Mouse (Mus musculus): ENCODE measurements around the gene Pdzd2.

The Pdzd2 gene

GRCm38 (mm10) chr15:12488316-12488715, 251.4 kb downstream of the Pdzd2 start:
- DNase-seq (ENCODE audit: low read depth, low spot score): no peak

GRCm38 (mm10) chr15:12481261-12481660, 258.5 kb downstream of the Pdzd2 start:
- DNase-seq (ENCODE audit: low read depth, low spot score): no peak

DNA sequence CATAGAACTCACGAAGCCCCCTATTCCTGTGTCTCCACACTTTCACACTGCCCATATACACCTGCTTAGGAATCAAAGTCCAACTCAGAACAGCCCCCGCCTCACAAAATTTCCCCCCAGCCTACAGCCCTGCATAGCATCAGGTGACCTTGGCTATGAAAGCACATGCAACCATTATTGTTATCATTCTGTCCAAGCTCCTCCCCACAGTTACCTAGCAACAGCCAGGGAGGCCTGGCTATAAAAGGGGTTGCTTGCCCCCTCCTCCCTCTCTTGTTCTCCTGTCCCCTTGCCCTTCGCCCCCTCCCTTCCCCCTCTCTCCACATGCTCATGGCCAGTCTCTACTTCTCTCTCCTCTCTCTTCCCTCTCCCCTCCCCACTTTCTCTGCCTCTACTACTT, 259.4 kb downstream of the Pdzd2 start:
- no peak for DNase-seq (ENCODE audit: low read depth, low spot score)

- DNase-seq (ENCODE audit: low read depth, low spot score): no peak
Measured at GRCm38 (mm10) chr15:12479326-12479725, 260.4 kb downstream of the Pdzd2 start.

GRCm38 (mm10) chr15:12473596-12473995, 266.1 kb downstream of the Pdzd2 start:
- no peak for DNase-seq (ENCODE audit: low read depth, low spot score)

DNA sequence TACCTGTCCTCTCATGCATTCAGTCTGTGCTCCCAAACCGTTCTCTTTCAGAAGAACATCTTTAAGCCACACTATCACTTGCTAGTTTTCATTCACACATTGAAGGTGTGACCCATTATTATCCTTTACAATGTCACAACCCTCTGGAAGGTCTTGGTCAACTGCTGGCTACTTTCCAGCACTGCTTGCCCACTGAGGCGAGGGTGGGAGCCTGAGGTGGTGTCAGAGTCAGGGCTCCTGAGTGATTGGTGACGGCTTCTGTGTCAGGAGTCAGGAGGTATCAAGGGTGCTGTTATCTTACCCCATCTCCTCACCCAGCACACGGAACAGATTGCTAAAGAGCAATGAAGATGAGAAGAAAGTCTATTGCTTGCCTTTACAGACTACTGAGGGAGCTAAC, 267.1 kb downstream of the Pdzd2 start:
- DNase-seq (ENCODE audit: low read depth, low spot score): no peak

GRCm38 (mm10) chr15:12470900-12471838, 268.6 kb downstream of the Pdzd2 start:
- no peak for DNase-seq (ENCODE audit: low read depth, low spot score)

- DNase-seq (ENCODE audit: low read depth, low spot score): no peak
Measured at GRCm38 (mm10) chr15:12468625-12469024, 271.1 kb downstream of the Pdzd2 start.

DNA sequence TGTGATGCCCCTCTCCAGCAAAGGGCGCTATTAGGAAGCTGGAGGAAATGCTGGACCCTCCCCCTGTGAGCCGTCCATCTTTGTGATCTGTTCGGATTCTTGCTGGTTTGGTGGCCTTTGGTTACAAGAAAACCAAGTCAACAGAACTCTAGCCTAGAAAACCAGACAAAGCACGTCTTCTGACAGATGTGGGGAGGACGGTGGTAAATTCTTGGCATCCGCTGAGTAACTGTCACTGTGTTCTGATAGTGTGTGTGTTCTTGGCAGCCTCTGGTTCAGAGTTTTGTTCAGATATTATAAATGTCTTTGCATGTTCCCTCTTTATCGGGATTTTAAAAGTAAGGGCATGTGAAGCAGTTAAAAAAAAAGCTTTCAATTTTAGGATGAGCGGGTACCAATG, 274.0 kb downstream of the Pdzd2 start:
- DNase-seq (ENCODE audit: low read depth, low spot score): no peak

- DNase-seq (ENCODE audit: low read depth, low spot score): no peak
Measured at GRCm38 (mm10) chr15:12456808-12457207, 282.9 kb downstream of the Pdzd2 start.

GRCm38 (mm10) chr15:12453343-12453742, 286.4 kb downstream of the Pdzd2 start:
- no peak for DNase-seq (ENCODE audit: low read depth, low spot score)

DNA sequence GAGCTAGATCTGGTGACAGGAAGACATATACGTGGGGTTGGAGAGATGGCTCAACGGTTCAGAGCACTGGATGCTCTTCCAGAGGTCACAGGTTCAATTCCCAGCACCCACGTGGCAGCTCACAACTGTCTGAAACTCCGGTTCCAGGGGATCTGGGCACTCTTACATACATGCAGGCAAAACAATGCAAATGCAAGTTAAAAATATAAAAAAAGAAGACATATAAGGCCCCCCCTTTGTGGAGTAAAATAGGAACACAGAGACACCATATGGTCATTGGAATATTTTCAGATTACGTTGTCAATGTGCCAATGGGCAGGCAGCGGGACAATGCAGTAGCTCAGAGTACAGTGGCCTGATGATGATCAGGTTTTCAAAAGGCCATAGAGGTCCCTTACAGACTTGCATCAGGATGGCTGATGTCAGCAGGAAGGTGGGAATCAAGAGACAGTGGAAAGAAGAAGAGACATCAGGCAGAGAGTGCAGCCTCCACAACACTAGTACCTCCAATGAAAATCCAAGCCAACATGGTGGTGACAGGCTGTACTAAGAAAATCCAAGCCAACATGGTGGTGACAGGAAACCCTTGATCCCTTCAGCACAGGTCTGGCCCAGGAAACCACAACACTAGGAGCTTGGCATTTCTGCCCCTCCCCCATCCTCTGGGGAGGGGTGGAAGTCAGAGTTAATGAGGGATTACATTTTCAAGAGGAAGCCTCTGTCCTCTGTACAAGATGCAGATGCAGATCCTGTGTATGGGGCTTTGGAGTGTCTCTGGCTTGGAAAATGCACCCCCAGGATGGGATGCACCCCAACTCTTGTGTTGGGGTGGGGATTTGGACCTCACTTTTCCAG, 287.4 kb downstream of the Pdzd2 start:
- no peak for DNase-seq (ENCODE audit: low read depth, low spot score)

- DNase-seq (ENCODE audit: low read depth, low spot score): no peak
Measured at GRCm38 (mm10) chr15:12451448-12451847, 288.3 kb downstream of the Pdzd2 start.

GRCm38 (mm10) chr15:12450790-12451189, 288.9 kb downstream of the Pdzd2 start:
- DNase-seq (ENCODE audit: low read depth, low spot score): no peak

GRCm38 (mm10) chr15:12449321-12449720, 290.4 kb downstream of the Pdzd2 start:
- DNase-seq (ENCODE audit: low read depth, low spot score): no peak

- DNase-seq (ENCODE audit: low read depth, low spot score): no peak
Measured at GRCm38 (mm10) chr15:12447021-12447434, 292.7 kb downstream of the Pdzd2 start.

DNA sequence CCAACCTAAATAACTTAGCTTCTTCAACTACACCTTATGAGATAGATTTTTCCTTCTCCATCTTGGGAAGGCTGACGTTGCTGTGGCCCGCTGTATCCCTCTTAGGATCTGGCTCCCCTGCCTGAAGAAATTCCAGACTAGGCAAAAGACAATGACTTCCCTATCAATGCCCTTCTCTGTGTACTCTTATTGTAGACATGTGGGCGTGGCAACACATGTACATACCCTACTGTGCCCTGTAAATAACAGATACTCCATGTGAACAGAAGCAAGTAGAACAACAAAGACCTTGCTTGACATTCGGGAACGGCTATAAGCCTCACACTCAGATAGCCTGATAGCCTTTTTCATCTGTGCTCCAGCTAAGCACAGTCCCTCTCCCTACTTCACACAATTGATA, 295.2 kb downstream of the Pdzd2 start:
- no peak for DNase-seq (ENCODE audit: low read depth, low spot score)

- DNase-seq (ENCODE audit: low read depth, low spot score): no peak
Measured at GRCm38 (mm10) chr15:12439351-12439751, 300.4 kb downstream of the Pdzd2 start.

DNA sequence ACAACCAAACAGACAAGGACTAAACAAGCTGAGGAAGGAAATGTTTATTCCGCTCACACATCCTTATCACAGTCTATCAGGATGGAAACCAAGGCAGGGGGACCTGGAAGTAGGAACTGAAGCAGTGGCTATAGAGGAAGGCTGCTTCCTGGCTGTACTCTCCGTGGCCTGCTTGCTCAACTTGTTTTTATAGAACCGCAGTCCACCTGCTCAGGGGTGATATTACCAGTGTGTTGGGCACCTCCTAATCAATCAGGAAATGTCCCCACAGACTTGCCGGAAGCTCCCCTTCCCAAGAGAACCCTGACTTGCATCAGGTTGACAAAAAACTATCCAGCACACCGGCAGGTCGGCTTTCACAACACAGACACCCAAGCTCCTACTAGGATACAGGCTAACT, 301.0 kb downstream of the Pdzd2 start:
- no peak for DNase-seq (ENCODE audit: low read depth, low spot score)

- DNase-seq (ENCODE audit: low read depth, low spot score): no peak
Measured at GRCm38 (mm10) chr15:12438081-12438480, 301.6 kb downstream of the Pdzd2 start.

DNA sequence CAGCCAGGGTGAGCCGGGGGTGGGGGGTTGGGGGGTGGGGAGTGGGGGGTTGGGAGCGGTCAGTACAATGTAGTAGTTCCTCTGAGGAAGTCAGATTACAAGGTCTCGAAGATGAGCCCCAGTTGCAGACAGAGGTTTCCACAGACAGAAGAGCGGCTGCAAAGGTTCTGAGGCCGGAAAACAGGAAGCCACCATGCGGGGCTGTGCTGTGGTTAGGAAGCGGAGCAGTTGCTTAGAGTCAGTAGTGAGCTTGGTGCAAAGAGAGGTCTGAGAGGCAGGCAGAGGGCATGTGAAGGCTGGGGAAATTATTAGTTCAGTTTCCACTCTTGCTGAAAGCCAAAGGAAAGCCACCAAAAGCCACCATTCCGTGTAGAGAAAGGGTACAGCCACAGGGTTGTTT, 303.8 kb downstream of the Pdzd2 start:
- no peak for DNase-seq (ENCODE audit: low read depth, low spot score)

- DNase-seq (ENCODE audit: low read depth, low spot score): no peak
Measured at GRCm38 (mm10) chr15:12433893-12434599, 305.7 kb downstream of the Pdzd2 start.
